Mouse (Mus musculus) heart, embryonic 16.5 days (tissue): ENCODE data around the gene Il16. TPM values are rescaled to one million over a fixed set of nuclear protein-coding genes. Genes with fewer than 3 reads are reported as not detected.

Source experiments
- ATAC-seq: fragments of 200-750 bp; cut with Nextera tagmentation; replicated peaks from 2 replicates; pipeline ENCODE4 v1.8.0; 2017; ENCODE audit warnings: moderate number of reproducible peaks; ENCODE audit not compliant: insufficient read depth, low FRiP score; ENCODE audit errors: extremely low read depth
- H3K27ac ChIP-seq: fragments of 300-500 bp; sonication (generic); 2 replicates; pipeline ENCODE4 v1.5.1; 2014; ENCODE audit warnings: mild to moderate bottlenecking, low read length, control low read depth, moderate library complexity
- H3K27me3 ChIP-seq: fragments of 300-500 bp; sonication (generic); 2 replicates; pipeline ENCODE4 v1.6.1; 2014; ENCODE audit warnings: low read length, mixed read lengths; ENCODE audit not compliant: control insufficient read depth, insufficient read depth
- H3K36me3 ChIP-seq: fragments of 300-500 bp; sonication (generic); 2 replicates; pipeline ENCODE4 v1.6.1; 2014; ENCODE audit not compliant: control insufficient read depth, insufficient read depth
- H3K4me1 ChIP-seq: fragments of 300-500 bp; sonication (generic); 2 replicates; pipeline ENCODE4 v1.6.1; 2014; ENCODE audit warnings: low read length, mixed read lengths; ENCODE audit not compliant: control insufficient read depth, insufficient read depth
- H3K4me2 ChIP-seq: fragments of 300-500 bp; sonication (generic); 2 replicates; pipeline ENCODE4 v1.6.1; 2014; ENCODE audit warnings: low read depth, mild to moderate bottlenecking, control low read depth, low read length
- H3K4me3 ChIP-seq: fragments of 300-500 bp; sonication (generic); 2 replicates; pipeline ENCODE4 v1.5.1; 2014; ENCODE audit warnings: mild to moderate bottlenecking, control low read depth, low read length
- H3K9ac ChIP-seq: fragments of 300-500 bp; sonication (generic); 2 replicates; pipeline ENCODE4 v1.6.1; 2014; ENCODE audit warnings: low read length, control low read depth
- H3K9me3 ChIP-seq: fragments of 300-500 bp; sonication (generic); replicated peaks from 2 replicates; pipeline ENCODE4 v1.6.1; 2016; ENCODE audit warnings: low read length; ENCODE audit not compliant: control insufficient read depth
- WGBS: fragments of 180-500 bp; shearing (Covaris S2); extraction: QIAGEN DNeasy Blood & Tissue Kit; methylation state at CpG from one replicate; pipeline ENCODE4 v1.1.7; 2014; 5-methylcytosine and 5-hydroxymethylcytosine counted together
- polyA plus RNA-seq: library from polyadenylated mRNA; unstranded; fragments of >200 nt; fragmentation: Nextera tagmentation; extraction: Ambion mirVana; gene quantifications from 2 replicates; pipeline ENCODE4 v1.2.1, GENCODE M21; 2015

Il16 gene
- polyA plus RNA-seq, 1 experiment from 2014 or later = 12.0 TPM

DNA sequence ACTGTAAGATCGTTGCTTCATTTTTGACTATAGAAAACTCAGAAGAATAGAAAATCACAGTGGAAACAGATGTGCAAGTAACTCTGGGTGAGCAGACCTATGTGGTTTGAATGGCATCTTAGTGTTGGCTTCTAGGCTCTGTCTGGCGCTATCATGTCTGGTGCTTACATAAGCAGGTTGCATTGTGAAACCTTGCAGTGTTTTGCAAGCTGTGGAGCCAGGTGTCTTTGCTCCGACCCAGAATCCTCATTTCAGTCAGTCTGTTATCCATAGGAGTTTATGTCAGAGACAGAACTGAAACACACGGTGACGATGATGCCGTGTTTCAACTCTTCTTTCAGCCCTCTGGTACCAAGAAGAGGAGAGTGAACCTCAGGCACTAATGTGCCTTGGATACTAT lies 111.7 kb downstream of the Il16 start:
- no peaks in the 10 kb centered on the region for H3K27me3 ChIP-seq
- H3K4me1 ChIP-seq = peaks cover 18% of the 10 kb centered on the region
- 83% methylated on average over 6 of the region's 6 CpGs for WGBS
- H3K4me2 ChIP-seq = peak overlapping the region; percentile 82
- H3K9me3 ChIP-seq = no peaks in the 10 kb centered on the region
- H3K4me3 ChIP-seq = no peak overlapping the region
- H3K9ac ChIP-seq = no peak overlapping the region
- peaks cover 20% of the 10 kb centered on the region for H3K36me3 ChIP-seq
- ATAC-seq = no peak
- no peak overlapping the region for H3K27ac ChIP-seq

DNA sequence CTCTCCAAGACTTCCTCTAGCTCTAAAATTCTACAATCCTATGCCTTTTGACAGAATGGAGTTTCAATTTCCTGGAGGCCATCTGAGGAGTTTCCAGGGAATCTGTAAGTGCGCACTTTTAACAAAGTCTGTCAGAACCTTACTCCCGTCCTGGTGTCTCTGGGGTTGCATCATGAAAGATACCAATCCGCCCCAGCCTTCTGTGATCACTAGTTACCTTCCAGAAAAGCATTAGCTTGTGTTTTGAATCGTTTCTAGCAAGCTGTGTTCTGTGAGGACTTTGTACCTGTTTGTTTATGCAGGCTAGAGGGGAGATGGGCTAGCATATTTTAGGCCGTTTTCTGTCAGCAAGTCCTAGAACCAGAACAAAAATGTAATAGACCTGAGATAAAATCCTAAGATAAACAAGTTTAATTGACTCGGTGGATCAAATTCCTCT lies 112.8 kb downstream of the Il16 start:
- H3K36me3 ChIP-seq = peaks cover 12% of the 10 kb centered on the region
- ATAC-seq = no peak
- no peaks in the 10 kb centered on the region for H3K27me3 ChIP-seq
- H3K9ac ChIP-seq = peak overlapping the region; percentile 94
- peaks cover 18% of the 10 kb centered on the region for H3K4me1 ChIP-seq
- H3K9me3 ChIP-seq = no peaks in the 10 kb centered on the region
- H3K27ac ChIP-seq = peak overlapping the region; percentile 84
- H3K4me3 ChIP-seq = peak overlapping the region; percentile 86
- peak overlapping the region; percentile 82 for H3K4me2 ChIP-seq
- 24% methylated on average over 6 of the region's 6 CpGs for WGBS

DNA sequence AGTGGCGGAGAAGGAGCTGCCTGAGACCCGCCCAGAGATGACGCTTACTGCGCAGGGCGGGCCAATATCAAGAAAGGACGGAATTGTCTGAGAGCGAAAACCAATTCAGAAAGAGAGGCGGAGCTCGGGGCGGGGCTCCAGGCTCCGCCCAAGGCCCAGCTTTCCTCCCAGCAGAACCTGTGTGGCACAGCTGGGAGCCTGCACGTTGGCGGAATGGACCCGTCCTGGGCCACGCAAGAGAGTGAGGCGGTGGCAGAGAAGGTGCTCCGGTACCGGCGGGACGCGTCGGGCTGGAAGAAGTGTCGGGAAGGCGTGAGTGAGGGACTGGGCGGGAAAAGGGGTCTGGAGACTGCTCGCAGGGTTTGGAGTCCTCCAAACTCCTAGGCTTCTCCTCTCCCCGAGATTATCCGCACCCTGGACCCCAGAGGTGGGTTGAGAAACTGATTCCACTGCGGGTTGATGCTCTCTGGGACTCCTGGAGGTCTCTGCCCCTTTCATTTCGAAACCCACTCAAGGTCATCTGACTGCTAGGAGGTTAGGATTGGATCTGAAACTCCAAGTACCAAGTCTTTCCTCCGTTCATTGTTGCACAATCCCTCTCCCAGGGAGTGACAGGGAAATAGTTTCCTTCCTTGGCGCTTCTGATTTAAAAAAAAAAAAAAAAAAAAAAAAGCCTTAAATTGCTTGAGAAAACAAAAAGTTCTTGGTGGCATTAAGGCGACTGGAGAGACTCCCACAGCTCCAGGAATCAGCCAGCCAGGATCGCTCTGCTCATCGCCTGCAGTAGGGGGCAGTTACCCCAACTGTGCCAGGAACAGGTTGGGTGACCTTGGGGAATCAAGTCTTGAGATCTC lies 113.5 kb downstream of the Il16 start, which contains the start of gene Stard5:
Gene Stard5, plus strand, starts transcription at position 132 of the 854 bp plus-strand sequence.
- Histone ChIP-seq H3K27me3 (no peaks in the 10 kb centered on the region), H3K9ac (peak within 1 kb of the TSS; percentile 94), H3K36me3 (peaks cover 6% of the 10 kb centered on the region), H3K27ac (peak within 1 kb of the TSS; percentile 84), H3K4me1 (peaks cover 18% of the 10 kb centered on the region), H3K4me2 (peak within 1 kb of the TSS; percentile 82), H3K9me3 (no peaks in the 10 kb centered on the region), H3K4me3 (peak within 1 kb of the TSS; percentile 86)
- WGBS = under 1% methylated on average over 35 of the region's 35 CpGs
- peak; percentile 99 for ATAC-seq

DNA sequence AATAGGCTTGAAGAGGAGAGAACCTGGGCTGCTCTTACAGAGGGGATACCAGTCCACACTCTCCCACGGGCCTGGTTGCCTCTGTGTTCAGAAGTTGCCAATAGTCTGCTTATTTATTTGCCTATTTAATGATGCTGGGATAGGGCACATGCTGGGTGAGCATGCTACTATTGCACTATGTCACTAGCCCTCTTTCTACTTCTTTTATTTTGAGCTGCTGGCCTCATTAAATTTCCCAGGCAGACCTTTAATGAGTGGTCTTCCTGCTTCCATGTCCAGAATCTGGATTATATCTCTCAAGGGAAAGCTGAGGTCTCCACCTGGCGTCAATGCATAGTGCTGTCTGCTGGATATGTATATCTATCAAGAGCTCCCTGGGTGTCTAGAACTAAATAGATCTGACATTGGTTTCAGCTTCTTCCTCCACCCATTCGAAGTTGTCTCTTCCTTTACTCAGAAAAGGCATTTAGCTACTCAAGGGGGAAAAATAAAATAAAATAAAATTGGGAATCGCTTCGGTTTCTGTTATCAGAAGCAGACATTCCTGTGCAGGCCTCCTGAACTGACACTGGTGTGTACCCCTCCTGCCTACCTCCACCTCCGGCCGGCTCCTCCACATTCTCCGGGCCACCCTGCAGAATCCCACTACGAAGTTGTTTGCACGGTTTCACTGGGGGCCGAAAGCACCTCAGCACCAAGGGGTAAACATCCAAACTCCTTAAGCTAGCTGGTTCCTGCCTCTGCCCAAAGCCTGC lies 114.3 kb downstream of the Il16 start:
- Histone ChIP-seq H3K27me3 (no peaks in the 10 kb centered on the region), H3K36me3 (no peaks in the 10 kb centered on the region), H3K4me1 (peaks cover 18% of the 10 kb centered on the region), H3K9ac (peak overlapping the region; percentile 94), H3K9me3 (no peaks in the 10 kb centered on the region), H3K4me2 (peak overlapping the region; percentile 82), H3K27ac (peak overlapping the region; percentile 53), H3K4me3 (peak overlapping the region; percentile 86)
- ATAC-seq = peak; percentile 39; the same call in 1 of the 2 replicates
- whole genome bisulfite sequencing = 7% methylated on average over 11 of the region's 11 CpGs

DNA sequence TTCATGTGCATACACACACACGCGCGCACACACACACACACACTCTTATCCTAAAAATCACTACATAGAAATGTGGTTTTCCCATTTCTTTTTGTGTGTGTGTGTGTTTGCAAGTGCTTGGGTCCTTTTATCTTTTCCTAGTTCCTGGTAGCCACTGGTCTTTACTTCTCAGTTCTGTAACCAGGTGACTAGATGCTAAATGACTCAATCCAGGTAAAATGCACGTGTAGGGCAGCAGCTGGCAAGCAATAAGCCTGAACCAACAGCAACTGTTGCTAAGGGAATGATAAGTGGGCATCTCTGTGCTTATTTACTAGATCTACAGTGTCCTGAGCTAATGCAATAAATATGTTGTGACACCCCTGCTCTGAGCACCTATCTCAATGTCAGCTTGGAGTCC lies 118.2 kb downstream of the Il16 start:
- H3K4me1 ChIP-seq = peaks cover 6% of the 10 kb centered on the region
- no peak overlapping the region for H3K4me2 ChIP-seq
- H3K36me3 ChIP-seq = no peaks in the 10 kb centered on the region
- ATAC-seq = no peak
- no peak overlapping the region for H3K9ac ChIP-seq
- H3K9me3 ChIP-seq = no peaks in the 10 kb centered on the region
- H3K27me3 ChIP-seq = no peaks in the 10 kb centered on the region
- no peak overlapping the region for H3K27ac ChIP-seq
- WGBS = 87% methylated on average over 4 of the region's 4 CpGs
- no peak overlapping the region for H3K4me3 ChIP-seq

DNA sequence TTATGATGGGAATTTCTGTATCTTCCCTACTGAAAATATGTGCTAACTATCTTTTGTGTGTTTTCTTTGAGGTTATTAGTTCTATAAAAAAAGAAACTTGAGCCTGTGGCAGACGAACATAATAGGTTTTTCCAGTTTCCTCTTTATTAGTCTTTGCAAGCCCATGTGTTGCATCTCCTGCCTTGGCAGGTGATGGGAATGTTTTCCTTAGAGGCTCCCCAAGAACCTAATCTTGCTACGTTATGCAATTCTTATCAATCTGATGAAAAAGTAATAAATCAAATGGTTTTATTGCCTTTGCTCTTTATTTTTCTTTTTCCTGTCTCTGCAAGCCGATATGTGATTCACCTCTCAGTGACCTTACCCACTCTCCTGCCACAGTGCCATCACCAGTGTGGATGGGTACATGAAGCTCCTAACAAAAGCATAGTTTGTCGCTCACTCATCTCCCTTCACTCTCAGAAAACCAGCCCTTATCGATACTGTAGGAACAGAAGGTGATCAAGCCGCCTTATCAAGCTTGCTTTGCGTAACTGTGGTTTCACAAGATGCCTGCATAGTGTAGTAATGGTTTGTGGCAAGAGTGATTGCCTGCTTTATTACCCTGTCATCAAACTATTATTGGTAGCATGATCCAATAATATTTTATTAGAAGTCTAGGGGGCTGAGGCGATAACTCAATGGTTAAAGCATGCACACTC lies 118.8 kb downstream of the Il16 start:
- H3K4me2 ChIP-seq = no peak overlapping the region
- H3K9me3 ChIP-seq = no peaks in the 10 kb centered on the region
- peaks cover 6% of the 10 kb centered on the region for H3K4me1 ChIP-seq
- no peaks in the 10 kb centered on the region for H3K36me3 ChIP-seq
- ATAC-seq = no peak
- no peaks in the 10 kb centered on the region for H3K27me3 ChIP-seq
- H3K27ac ChIP-seq = no peak overlapping the region
- no peak overlapping the region for H3K4me3 ChIP-seq
- no peak overlapping the region for H3K9ac ChIP-seq
- WGBS = 67% methylated on average over 8 of the region's 8 CpGs

DNA sequence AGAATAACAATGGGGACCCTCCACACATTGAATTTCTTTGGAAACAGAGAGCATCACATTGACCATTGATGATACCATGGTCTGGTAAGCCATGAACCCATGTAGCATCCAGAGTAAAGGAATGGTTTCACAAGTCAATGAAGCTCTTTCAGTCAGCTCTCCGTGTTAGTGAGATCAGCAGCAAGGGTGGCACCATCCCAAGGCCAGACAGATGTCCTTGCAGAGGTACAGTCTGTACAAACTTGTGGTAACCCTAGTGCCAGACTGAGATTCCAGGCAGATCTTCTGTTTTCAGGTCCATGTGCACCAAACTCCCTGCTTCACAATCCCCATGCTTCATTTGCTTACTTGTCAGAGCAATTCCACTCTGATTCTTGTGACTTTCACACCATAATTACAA lies 121.5 kb downstream of the Il16 start:
- ATAC-seq = no peak

DNA sequence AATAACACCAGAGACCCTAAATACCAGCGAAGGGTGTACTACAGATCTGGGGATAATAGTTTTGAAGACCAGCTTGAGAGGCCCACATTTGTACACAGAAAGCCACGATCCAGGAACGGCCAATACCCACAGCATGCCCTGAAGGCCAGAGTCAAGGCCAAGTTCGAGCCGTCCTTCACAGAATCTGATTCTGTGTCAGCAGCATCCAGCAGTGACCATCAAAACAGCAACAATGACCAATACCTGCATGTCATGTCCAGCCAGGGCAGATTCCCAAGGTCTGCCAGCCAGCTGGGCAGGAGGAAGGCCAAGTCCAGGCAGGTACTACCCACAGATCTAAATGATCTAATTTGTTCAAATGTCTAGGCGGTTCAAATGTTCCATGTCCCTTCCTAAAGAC lies 122.9 kb downstream of the Il16 start:
- H3K4me2 ChIP-seq = no peak overlapping the region
- H3K9ac ChIP-seq = no peak overlapping the region
- H3K27me3 ChIP-seq = no peaks in the 10 kb centered on the region
- H3K4me1 ChIP-seq = no peaks in the 10 kb centered on the region
- no peak overlapping the region for H3K27ac ChIP-seq
- H3K36me3 ChIP-seq = no peaks in the 10 kb centered on the region
- no peaks in the 10 kb centered on the region for H3K9me3 ChIP-seq
- ATAC-seq = no peak
- H3K4me3 ChIP-seq = no peak overlapping the region
- 87% methylated on average over 6 of the region's 6 CpGs for WGBS

More for the DNA sequence above, 121.5 kb downstream of the Il16 start:
- no peak overlapping the region for H3K9ac ChIP-seq
- H3K27ac ChIP-seq = no peak overlapping the region
- no peaks in the 10 kb centered on the region for H3K27me3 ChIP-seq
- no peaks in the 10 kb centered on the region for H3K4me1 ChIP-seq
- no peaks in the 10 kb centered on the region for H3K36me3 ChIP-seq
- H3K4me2 ChIP-seq = no peak overlapping the region
- H3K4me3 ChIP-seq = no peak overlapping the region
- WGBS = 70% methylated on average over 1 of the region's 1 CpGs
- H3K9me3 ChIP-seq = no peaks in the 10 kb centered on the region
